Mouse (Mus musculus) cortical plate, adult 2 months (tissue): Measurements from ENCODE around the gene Stxbp3. TPM values are rescaled to one million over a fixed set of nuclear protein-coding genes. Genes with fewer than 3 reads are reported as not detected.
A peak's percentile ranks its signal among the peaks of the same experiment; 100 is the strongest.

ENCODE experiments used
- H3K27ac ChIP-seq: fragments of 200-500 bp; 2 replicates; pipeline ENCODE4 v1.5.1; 2012; ENCODE audit warnings: low read length, control low read depth, inconsistent platforms; ENCODE audit not compliant: insufficient read depth
- H3K4me1 ChIP-seq: fragments of 200-500 bp; 2 replicates; pipeline ENCODE4 v1.6.1; 2011; ENCODE audit warnings: low read length; ENCODE audit not compliant: control insufficient read depth, insufficient read depth
- H3K4me3 ChIP-seq: fragments of 200-500 bp; 2 replicates; pipeline ENCODE4 v1.5.1; 2011; ENCODE audit warnings: mild to moderate bottlenecking, low read length, control low read depth; ENCODE audit not compliant: insufficient read depth
- CTCF ChIP-seq: fragments of 200-500 bp; IDR thresholded peaks from 2 replicates; pipeline ENCODE4 v1.5.1; 2011; ENCODE audit warnings: mild to moderate bottlenecking, control low read depth, low read length; ENCODE audit not compliant: insufficient read depth; ENCODE audit errors: extremely low read depth
- POLR2A ChIP-seq: fragments of 200-500 bp; IDR thresholded peaks from 2 replicates; pipeline ENCODE4 v1.6.1; 2011; ENCODE audit warnings: mild to moderate bottlenecking, low read length, control low read depth; ENCODE audit not compliant: insufficient read depth; ENCODE audit errors: extremely low read depth
- polyA plus RNA-seq: library from polyadenylated mRNA; depleted of rRNA; stranded (reverse); fragments of >200 nt; gene quantifications from 2 replicates; pipeline ENCODE4 v1.2.3, GENCODE M21; 2012

The Stxbp3 gene
- polyA plus RNA-seq, 1 experiment = 26.6 TPM

DNA sequence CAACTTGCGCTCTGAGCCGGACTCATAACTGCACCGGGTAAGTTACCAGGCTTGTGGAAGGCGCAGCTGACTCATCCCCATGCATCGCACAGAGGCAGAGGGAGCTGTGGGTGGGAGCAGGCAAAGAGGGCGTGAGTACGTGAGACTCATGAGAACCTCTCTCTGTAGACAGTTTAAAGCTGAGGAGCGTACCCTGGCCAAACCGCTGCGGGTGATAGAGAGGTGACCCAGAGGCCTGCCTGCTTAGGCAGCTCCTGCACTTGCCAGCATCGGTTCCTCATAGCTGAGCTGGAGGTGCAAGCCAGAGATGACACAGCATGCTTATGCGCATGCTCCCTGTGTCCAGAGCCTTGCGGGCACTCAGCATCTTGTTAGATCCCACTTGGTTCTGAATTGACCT is 68.1 kb downstream of the Stxbp3 start:
- Histone ChIP-seq H3K4me1 (no peaks in the 10 kb centered on the region; the same call in 1 of the 2 replicates), H3K4me3 (no peak overlapping the region), H3K27ac (no peak overlapping the region)
- TF ChIP-seq POLR2A = no peak
- TF ChIP-seq CTCF = no peak

DNA sequence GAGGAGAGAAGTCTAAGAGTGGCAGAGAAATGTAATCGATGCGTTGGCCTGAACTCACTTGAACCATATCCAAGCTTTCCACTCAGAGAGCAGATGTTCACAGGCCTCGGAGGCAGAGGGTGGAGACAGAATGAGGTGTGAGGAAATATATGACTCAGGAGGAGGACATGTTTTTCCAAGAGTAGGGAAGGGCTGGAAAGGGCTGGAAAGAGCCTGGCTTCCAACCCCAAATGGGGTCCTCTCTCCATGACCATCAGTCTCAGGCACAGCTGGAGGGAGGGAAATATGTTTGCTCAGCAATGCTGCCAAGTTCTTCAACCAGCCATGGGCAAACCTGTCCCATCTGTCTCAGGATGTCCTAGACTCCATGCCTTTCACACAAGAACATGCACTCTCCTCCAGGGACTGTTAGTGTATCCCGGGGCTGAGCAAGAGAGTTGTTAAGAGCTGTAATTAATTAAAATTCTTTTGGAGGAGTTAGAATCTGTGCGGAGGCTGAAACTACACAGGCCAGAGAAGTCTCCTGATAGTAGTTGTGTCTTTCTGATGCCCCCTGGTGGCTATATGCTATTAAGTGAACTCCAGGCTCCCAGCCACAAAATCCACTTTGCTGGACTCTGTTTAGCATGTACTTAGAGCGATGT is 69.5 kb downstream of the Stxbp3 start:
- no peak for TF ChIP-seq POLR2A
- TF ChIP-seq CTCF = peak; percentile 49; the same call in 1 of the 2 replicates
- Histone ChIP-seq H3K4me3 (no peak overlapping the region), H3K27ac (no peak overlapping the region), H3K4me1 (no peaks in the 10 kb centered on the region; the same call in 1 of the 2 replicates)

DNA sequence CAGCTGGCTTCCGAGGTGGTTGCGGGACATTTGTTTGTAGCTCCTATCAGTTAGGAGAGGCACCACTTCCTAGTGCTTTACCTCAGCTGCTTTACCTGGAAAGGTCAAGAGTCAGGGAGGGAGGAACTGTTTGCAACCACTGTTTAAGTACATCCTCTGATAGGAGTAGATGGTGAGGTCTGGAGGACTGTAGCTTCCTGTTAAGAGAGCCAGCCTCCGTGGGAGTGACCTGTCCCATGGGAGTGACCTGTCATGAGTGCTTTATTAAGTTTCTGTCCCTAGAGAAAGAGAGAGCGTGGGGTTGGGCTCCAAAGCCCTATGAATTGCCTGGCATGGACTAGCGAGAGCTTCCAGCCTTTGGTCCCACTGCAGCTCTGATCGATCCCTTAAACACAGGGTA is 70.8 kb downstream of the Stxbp3 start:
- H3K4me1 ChIP-seq = no peaks in the 10 kb centered on the region; the same call in 1 of the 2 replicates
- H3K4me3 ChIP-seq = no peak overlapping the region
- no peak overlapping the region for H3K27ac ChIP-seq
- TF ChIP-seq CTCF (no peak), POLR2A (no peak)

DNA sequence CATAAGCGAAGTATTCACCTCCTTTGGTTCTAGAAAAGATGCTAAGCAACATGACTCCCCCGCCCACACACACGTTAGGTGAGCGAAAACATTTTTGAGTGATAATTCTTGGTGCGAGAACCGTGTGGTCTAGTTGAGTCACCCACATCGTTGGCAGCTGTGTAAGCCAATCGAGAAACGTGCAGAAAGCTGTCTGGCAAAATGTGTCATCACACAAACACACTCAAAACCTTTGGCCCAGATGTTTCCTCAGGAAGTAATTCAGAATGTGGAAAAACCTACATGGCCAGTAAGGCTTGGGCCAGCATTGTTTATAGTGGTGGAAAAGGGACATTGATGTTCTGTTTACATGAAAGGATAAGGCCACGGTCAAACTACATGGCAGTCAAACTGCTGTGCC is 72.9 kb downstream of the Stxbp3 start:
- Histone ChIP-seq H3K4me1 (peaks cover 2% of the 10 kb centered on the region; the same call in 1 of the 2 replicates), H3K4me3 (no peak overlapping the region), H3K27ac (no peak overlapping the region)
- TF ChIP-seq CTCF = no peak
- no peak for TF ChIP-seq POLR2A

GRCm38 (mm10) chr3:108766943-108767342 is 73.4 kb downstream of the Stxbp3 start:
- TF ChIP-seq CTCF (no peak), POLR2A (no peak)
- Histone ChIP-seq H3K27ac (no peak overlapping the region), H3K4me1 (peaks cover 2% of the 10 kb centered on the region; the same call in 1 of the 2 replicates), H3K4me3 (no peak overlapping the region)

DNA sequence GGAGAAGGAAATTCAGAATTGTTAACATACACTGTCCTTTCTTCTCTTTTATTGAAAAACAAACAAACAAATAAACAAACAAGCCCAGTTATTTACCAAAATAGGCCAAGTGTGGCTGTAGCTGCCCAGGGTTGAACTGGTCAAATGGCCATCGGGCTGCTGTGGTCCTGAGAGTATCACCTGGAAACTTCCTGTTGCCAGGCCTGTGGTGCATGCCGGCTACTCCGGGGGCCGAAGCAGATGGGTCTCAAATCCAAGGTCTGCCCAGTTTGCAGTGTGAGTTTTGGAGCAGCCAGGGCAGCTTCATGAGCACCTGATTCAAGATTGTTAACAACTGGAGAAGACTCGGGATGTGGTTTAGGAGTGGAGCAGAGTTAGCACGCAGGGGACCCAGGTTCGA is 74.8 kb downstream of the Stxbp3 start:
- Histone ChIP-seq H3K27ac (no peak overlapping the region), H3K4me1 (peaks cover 2% of the 10 kb centered on the region; the same call in 1 of the 2 replicates), H3K4me3 (no peak overlapping the region)
- TF ChIP-seq CTCF = no peak
- TF ChIP-seq POLR2A = no peak

- H3K4me1 ChIP-seq = peaks cover 2% of the 10 kb centered on the region; the same call in 1 of the 2 replicates
- H3K27ac ChIP-seq = no peak overlapping the region
- no peak for TF ChIP-seq POLR2A
- TF ChIP-seq CTCF = no peak
- H3K4me3 ChIP-seq = no peak overlapping the region
These were observed 75.3 kb downstream of the Stxbp3 start for GRCm38 (mm10) chr3:108764976-108765375.

- peaks cover 2% of the 10 kb centered on the region; the same call in 1 of the 2 replicates for H3K4me1 ChIP-seq
- H3K27ac ChIP-seq = no peak overlapping the region
- no peak overlapping the region for H3K4me3 ChIP-seq
- TF ChIP-seq POLR2A (no peak), CTCF (no peak)
These were observed 76.6 kb downstream of the Stxbp3 start for GRCm38 (mm10) chr3:108763691-108764090.

DNA sequence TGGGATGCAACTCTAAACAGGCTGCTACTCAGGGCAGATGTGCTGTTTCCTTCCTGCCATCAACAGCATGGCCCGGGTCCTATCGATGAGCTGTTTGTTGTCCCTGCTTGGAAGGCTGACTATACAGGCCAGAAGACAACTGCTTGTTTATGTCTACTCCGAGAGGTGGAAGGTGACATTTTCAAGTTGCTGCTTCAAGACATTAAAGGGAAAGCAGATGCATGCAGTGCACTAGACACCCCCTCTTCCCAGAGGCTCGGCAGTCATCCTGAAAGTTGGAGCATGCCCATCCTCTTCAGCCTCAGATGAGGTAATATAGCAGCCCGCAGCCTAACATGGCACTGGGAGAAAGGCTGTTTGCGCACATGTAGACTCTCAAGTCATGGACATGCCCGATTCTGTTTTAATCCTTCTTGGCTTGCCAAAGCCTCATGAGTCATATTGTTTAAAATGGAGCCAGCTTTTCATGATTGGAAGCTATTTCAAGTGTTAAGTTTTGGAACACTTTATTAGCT is 77.7 kb downstream of the Stxbp3 start:
- Histone ChIP-seq H3K4me1 (peaks cover 2% of the 10 kb centered on the region; the same call in 1 of the 2 replicates), H3K4me3 (no peak overlapping the region), H3K27ac (no peak overlapping the region)
- no peak for TF ChIP-seq POLR2A
- TF ChIP-seq CTCF = no peak

- no peak for TF ChIP-seq CTCF
- no peak for TF ChIP-seq POLR2A
- H3K4me3 ChIP-seq = no peak overlapping the region
- H3K27ac ChIP-seq = no peak overlapping the region
- H3K4me1 ChIP-seq = peaks cover 2% of the 10 kb centered on the region; the same call in 1 of the 2 replicates
These were observed 80.5 kb downstream of the Stxbp3 start for GRCm38 (mm10) chr3:108759566-108760420.
